Mouse (Mus musculus) megakaryocyte, embryonic 14.5 days (primary cell): ENCODE measurements at regions not wholly inside any gene's neighbourhood (a gene's known extent, or its start where the extent isn't known, plus 50 kb on each side); places are given as distances from the start of the nearest gene placed in this dataset.

Source experiments
- FLI1 ChIP-seq: IDR thresholded peaks from 2 replicates; pipeline ENCODE4 v1.6.1; 2012; ENCODE audit warnings: low read length, inconsistent platforms, mixed read lengths
- GATA1 ChIP-seq: IDR thresholded peaks from 3 replicates; pipeline ENCODE4 v1.6.1; 2012; ENCODE audit warnings: mixed read lengths, low read length, inconsistent platforms, borderline replicate concordance

DNA sequence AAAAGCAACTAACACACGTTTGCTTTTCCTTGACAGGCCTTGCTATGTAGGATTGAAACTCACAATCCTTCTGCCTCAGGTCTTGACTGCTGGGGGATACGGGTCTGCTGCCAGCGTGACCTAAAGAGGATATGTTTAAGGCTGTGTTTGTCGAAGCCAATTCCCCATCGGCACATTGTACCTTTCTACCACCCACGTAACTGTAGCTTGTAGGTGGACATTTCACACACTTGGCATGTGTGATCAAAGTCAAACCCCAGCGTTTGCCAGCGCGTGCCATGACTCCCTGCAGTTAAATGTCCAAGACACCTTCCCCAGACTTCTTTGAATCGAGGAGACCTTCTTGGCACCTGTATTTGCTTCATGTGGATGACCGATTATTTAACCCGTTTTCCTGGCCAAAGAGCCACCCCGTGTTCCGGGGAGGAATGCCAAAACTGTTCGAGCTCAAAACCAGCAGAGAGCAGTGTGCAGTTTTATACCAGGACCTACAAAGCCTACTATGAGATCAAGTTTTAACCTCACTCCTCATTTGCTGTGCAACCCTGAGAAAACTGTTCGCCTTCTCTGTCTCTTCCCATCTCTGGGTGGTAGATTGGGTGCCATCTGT lies 395.4 kb upstream of the Zfp507 start:
- no peak for TF ChIP-seq GATA1
- no peak for TF ChIP-seq FLI1
